Mouse (Mus musculus) cerebral cortex, adult 2 months (tissue): ENCODE measurements around the gene AC131692.1.

Experiments used
- WGBS: fragments of 180-500 bp; shearing (Covaris S2); methylation state at CpG from one replicate; pipeline ENCODE4 v1.1.7; 2018; 5-methylcytosine and 5-hydroxymethylcytosine counted together

AC131692.1 gene

GRCm38 (mm10) chr19:6067724-6068415 lies 26.3 kb upstream of the AC131692.1 start, which contains the start of gene Tm7sf2:
Gene Tm7sf2 (minus strand): TSS chr19:6068373.
- 10% methylated on average over 33 of the region's 33 CpGs for WGBS

DNA sequence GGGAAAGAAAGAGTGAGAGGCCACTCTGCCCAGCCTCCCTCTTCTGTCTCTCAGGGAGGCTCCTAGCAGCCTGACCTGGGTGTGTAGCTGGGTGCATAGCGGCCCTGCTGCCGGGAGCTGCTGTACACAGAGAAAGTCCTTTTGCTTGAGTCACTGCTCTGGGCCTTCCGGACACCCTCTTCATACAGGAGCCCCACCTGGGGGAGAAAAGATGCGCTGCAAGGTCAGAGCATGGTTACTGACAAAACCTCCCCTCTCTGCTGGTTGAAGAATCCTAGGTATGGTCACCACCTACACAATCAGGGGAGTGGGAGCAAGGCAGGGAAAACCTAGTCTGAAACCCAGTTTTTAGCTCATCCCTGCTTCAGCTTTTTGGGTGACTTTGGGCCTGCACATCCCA lies 25.3 kb upstream of the AC131692.1 start:
- 81% methylated on average over 4 of the region's 4 CpGs for WGBS

GRCm38 (mm10) chr19:6069851-6070250 lies 24.4 kb upstream of the AC131692.1 start:
- WGBS = 92% methylated on average over 10 of the region's 10 CpGs

- 92% methylated on average over 31 of the region's 31 CpGs for WGBS
Measured at GRCm38 (mm10) chr19:6070571-6071250, 23.5 kb upstream of the AC131692.1 start.

GRCm38 (mm10) chr19:6071261-6071660 lies 23.0 kb upstream of the AC131692.1 start:
- 95% methylated on average over 19 of the region's 19 CpGs for WGBS

DNA sequence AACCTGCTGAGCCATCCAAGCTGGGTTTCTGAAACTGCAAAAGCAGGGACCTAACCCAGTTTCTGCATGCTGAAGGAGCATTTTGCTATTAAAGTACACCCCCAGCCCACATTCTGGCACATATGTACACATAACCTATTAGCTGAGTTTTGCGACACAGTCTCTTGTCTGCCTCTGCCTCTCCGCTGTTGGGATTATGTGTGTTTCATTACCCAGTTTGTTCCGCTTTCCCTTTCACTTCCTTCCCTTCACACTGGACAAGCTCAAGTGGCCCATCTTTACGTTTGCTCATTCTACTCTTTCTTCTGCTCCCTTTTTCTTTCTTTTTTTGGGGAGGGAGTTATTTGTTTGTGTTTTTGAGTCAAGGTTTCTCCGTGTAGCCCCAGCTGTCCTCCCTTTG lies 20.3 kb upstream of the AC131692.1 start:
- 85% methylated on average over 5 of the region's 5 CpGs for WGBS

GRCm38 (mm10) chr19:6076564-6077393 lies 17.4 kb upstream of the AC131692.1 start, which contains the start of gene Vps51:
Gene Vps51 (minus strand): TSS chr19:6077231.
- WGBS = under 1% methylated on average over 33 of the region's 33 CpGs

GRCm38 (mm10) chr19:6079983-6080480 lies 14.2 kb upstream of the AC131692.1 start, which contains the start of gene Tmem262:
Gene Tmem262 (plus strand): TSS chr19:6080033.
- WGBS = 96% methylated on average over 12 of the region's 12 CpGs

- WGBS = 67% methylated on average over 9 of the region's 9 CpGs
Measured at GRCm38 (mm10) chr19:6082156-6082555, 12.1 kb upstream of the AC131692.1 start, which contains the start of gene Gm28374. Gene Gm28374 (minus strand): TSS chr19:6082256.

GRCm38 (mm10) chr19:6084478-6085248 lies 9.6 kb upstream of the AC131692.1 start, which contains the start of the genes Zfpl1 and Cdca5:
Gene Zfpl1 (minus strand): TSS chr19:6084956.
Gene Cdca5 (plus strand): TSS chr19:6084983.
- WGBS = under 1% methylated on average over 58 of the region's 58 CpGs

DNA sequence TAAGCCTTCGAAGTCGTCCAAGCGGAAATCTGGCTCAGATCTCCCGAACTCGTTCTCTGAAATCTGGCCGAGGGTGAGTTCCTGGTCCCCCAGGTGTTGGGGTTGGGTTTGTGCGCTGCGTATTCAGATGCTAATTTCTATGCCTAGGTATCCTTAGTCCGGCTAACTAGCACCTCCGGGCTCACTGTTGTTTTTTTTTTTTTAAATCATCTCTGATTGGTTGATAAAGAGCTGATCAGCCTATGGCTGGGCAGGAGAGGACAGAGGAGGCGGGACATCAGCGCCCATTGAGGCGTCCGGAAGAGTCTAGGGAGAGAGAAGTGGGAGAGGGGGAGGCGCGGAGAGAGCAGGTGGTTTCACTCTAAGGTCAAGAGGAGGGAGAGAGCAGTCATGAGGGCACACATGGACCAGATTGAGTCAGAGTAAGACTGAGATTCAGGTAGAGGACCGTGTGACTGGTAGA lies 8.8 kb upstream of the AC131692.1 start:
- WGBS = under 1% methylated on average over 17 of the region's 17 CpGs

DNA sequence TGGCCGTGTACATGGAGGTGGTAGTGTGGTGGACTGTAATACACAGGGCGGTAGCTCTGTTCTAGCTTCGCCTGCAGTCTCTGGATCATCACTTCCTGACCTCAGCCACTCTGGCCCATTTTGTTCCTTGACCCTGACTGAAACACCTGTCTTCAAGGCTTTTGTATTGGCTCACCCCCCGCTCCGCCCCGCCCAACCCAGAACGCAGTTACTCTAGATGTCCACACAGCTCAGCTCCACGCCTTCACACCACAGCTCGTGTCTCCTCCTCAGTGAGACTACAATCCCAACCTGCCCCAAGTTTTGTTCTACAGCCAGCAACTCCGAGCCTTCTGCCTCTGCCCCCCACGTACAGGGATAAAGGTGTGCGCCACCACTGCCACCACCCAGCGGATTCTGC lies 5.4 kb upstream of the AC131692.1 start:
- WGBS = 93% methylated on average over 13 of the region's 13 CpGs

GRCm38 (mm10) chr19:6097847-6098246 lies 3.6 kb downstream of the AC131692.1 start:
- 89% methylated on average over 3 of the region's 3 CpGs for WGBS

DNA sequence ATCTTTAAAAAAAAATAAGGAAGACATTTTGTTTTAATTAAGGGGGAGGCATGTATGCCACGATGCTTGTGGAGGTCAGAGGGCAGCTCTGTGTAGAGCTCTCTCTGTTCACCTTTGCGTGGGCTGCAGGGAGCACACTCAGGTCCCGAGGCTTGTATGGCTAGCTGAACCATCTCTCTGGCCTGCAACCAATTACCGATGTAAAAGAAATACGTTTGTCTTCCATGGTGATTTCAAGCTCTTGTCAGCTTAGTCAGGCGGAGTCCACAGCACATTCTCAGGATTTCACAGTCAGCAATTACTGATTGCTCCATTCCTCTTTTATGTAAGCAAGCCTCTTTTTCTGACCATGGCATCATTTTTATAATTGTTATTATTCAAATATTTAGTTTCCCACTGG lies 7.0 kb downstream of the AC131692.1 start:
- 82% methylated on average over 6 of the region's 6 CpGs for WGBS

GRCm38 (mm10) chr19:6102169-6102853 lies 8.1 kb downstream of the AC131692.1 start:
- 84% methylated on average over 6 of the region's 6 CpGs for WGBS

- WGBS = 94% methylated on average over 4 of the region's 4 CpGs
Measured at GRCm38 (mm10) chr19:6104476-6104875, 10.3 kb downstream of the AC131692.1 start.

- 87% methylated on average over 7 of the region's 7 CpGs for WGBS
Measured at GRCm38 (mm10) chr19:6105586-6105985, 11.4 kb downstream of the AC131692.1 start, which contains the start of gene Naaladl1. Gene Naaladl1 (plus strand): TSS chr19:6105782.

DNA sequence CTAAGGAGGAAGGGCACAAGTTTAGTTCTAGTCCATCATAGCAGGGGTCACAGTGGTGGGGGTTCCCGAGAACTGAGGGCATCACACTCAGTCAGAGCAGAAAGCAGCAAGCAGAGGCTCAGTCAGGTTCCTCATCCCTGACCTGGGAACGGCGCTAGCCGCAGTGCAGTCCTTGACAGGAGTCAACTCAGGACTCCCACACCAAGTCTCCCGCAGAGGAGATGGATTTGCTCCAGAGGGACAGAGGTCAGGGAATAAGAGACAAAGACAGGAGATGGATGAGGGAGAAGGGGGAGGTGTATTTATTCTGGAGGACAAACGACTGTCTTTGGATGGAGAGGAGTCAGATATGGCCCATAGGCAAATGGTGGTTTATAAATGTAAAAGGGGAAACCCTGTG lies 18.9 kb downstream of the AC131692.1 start:
- WGBS = 70% methylated on average over 6 of the region's 6 CpGs

DNA sequence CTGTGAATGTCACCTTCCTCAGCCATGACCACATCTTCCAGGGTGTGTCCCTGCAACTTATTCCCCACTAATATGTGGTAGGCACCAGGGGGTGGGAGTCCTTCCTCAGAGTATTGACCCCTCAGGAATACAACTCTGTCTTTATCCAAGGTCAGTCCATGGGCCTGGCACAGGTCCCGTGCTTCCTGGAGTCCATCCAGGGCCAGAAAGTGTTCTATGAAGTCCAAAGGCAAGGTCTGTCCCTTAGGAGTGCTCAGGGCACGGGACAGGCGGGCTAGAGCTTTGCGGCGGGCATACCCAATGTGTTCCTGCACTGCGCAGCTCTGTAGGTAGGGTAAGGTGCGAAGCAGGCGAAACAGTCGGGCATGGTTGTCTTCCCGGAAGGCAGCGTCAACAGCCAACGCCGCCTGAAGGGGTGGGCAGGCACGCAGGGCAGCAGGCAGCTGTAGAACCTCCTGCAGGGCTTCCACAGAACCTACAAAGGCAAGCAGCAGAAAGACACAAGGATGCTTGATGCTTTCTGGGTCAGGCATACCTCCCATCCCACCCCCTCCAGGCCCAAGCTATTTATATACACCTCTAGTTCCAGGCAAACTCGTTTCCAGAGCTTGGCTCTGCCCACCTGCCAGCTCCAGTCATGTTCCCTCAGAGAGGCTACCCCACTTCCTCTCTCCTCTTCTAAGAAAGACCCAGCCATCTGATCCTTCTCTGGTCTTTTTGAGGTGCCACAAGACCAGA lies 22.1 kb downstream of the AC131692.1 start:
- WGBS = 54% methylated on average over 15 of the region's 15 CpGs
